Mouse (Mus musculus) brown adipose tissue, adult 24 weeks (tissue): ENCODE results near the gene H2-M10.2. TPM values are rescaled to one million over a fixed set of nuclear protein-coding genes. Genes with fewer than 3 reads are reported as not detected.

Source experiments
- polyA plus RNA-seq: library from polyadenylated mRNA; stranded (reverse); fragments of >200 nt; gene quantifications from 2 replicates; pipeline ENCODE4 v1.2.4, GENCODE M21; 2012; ENCODE audit not compliant: missing spikeins, insufficient read depth, insufficient read length

Gene H2-M10.2
- polyA plus RNA-seq, 1 experiment = not detected

Other genes with a start within 250 kb of the H2-M10.2 start
- 57.5 and 83.0 TPM in 2 replicates for gene H2-T22, start 243.7 kb downstream of the H2-M10.2 start, polyA plus RNA-seq
- gene Gm6034, start 243.5 kb downstream of the H2-M10.2 start, polyA plus RNA-seq = not detected in 2 replicates
- gene Gm11127, start 228.1 kb downstream of the H2-M10.2 start, polyA plus RNA-seq = not detected in 2 replicates
- gene Gm19684, start 164.8 kb downstream of the H2-M10.2 start, polyA plus RNA-seq = not detected in 2 replicates
- gene Gm7030, start 157.1 kb downstream of the H2-M10.2 start, polyA plus RNA-seq = not detected in 2 replicates
- gene Gm8909, start 118.0 kb downstream of the H2-M10.2 start, polyA plus RNA-seq = not detected in 2 replicates
- gene H2-T3, start 96.2 kb downstream of the H2-M10.2 start, polyA plus RNA-seq = not detected in 2 replicates
- gene Rpp21, start 28.4 kb downstream of the H2-M10.2 start, polyA plus RNA-seq = 49.0 and 66.3 TPM in 2 replicates
- gene Trim39, start 14.2 kb downstream of the H2-M10.2 start, polyA plus RNA-seq = 5.5 and 6.2 TPM in 2 replicates
- gene H2-M10.1, start 39.7 kb upstream of the H2-M10.2 start, polyA plus RNA-seq = not detected in 2 replicates
- gene H2-M10.3, start 81.9 kb upstream of the H2-M10.2 start, polyA plus RNA-seq = not detected in 2 replicates
- gene H2-M10.4, start 175.8 kb upstream of the H2-M10.2 start, polyA plus RNA-seq = not detected in 2 replicates